Mouse (Mus musculus): ENCODE data around the gene Rgs8. TPM values are rescaled to one million over a fixed set of nuclear protein-coding genes. Genes with fewer than 3 reads are reported as not detected.

Rgs8 gene
- polyA plus RNA-seq, 1 experiment from 2014 or later: 18.3 TPM

Other genes starting within 250 kb of the Rgs8 start
- 0.20 and 0.39 TPM in 2 replicates for gene Shcbp1l, start 227.9 kb upstream of the Rgs8 start, polyA plus RNA-seq (2016; fragmentation: Nextera tagmentation; extraction: Ambion mirVana)
- gene Dhx9, start 165.4 kb upstream of the Rgs8 start, polyA plus RNA-seq (2016; fragmentation: Nextera tagmentation; extraction: Ambion mirVana): 47.3 and 47.4 TPM in 2 replicates
- 14.4 and 14.7 TPM in 2 replicates for gene Npl, start 103.0 kb upstream of the Rgs8 start, polyA plus RNA-seq (2016; fragmentation: Nextera tagmentation; extraction: Ambion mirVana)
- 24.9 and 27.0 TPM in 2 replicates for gene Rgs16, start 87.3 kb downstream of the Rgs8 start, polyA plus RNA-seq (2016; fragmentation: Nextera tagmentation; extraction: Ambion mirVana)
- 39.5 and 40.0 TPM in 2 replicates for gene Rnasel, start 96.4 kb downstream of the Rgs8 start, polyA plus RNA-seq (2016; fragmentation: Nextera tagmentation; extraction: Ambion mirVana)
- gene Rgsl1, start 191.1 kb downstream of the Rgs8 start, polyA plus RNA-seq (2016; fragmentation: Nextera tagmentation; extraction: Ambion mirVana): 0.12 and 0.27 TPM in 2 replicates
- gene Teddm1b, start 221.3 kb downstream of the Rgs8 start, polyA plus RNA-seq (2016; fragmentation: Nextera tagmentation; extraction: Ambion mirVana): 0.42 and 0.46 TPM in 2 replicates
- gene Teddm1a, start 238.7 kb downstream of the Rgs8 start, polyA plus RNA-seq (2016; fragmentation: Nextera tagmentation; extraction: Ambion mirVana): not detected in 2 replicates
- 126 TPM in 2 replicates for gene Glul, start 246.9 kb downstream of the Rgs8 start, polyA plus RNA-seq (2016; fragmentation: Nextera tagmentation; extraction: Ambion mirVana)
- 0.66 and 0.77 TPM in 2 replicates for gene Teddm2, start 247.2 kb downstream of the Rgs8 start, polyA plus RNA-seq (2016; fragmentation: Nextera tagmentation; extraction: Ambion mirVana)

All from hindbrain, embryonic 12.5 days (tissue).